Mouse (Mus musculus) hindbrain, postnatal 0 days (tissue): Measurements from ENCODE around the gene Ndufc2. TPM values are rescaled to one million over a fixed set of nuclear protein-coding genes. Genes with fewer than 3 reads are reported as not detected.

Experiments
- ATAC-seq: fragments of 200-750 bp; cut with Nextera tagmentation; 2 replicates; pipeline ENCODE4 v1.8.0; 2017; ENCODE audit warnings: mild to moderate bottlenecking, moderate TSS enrichment, moderate library complexity
- DNase-seq: peaks from one replicate; pipeline ENCODE4 v3.0.0-alpha.2; 2015; ENCODE audit warnings: low spot score
- H3K27ac ChIP-seq: fragments of 300-500 bp; sonication (generic); 2 replicates; pipeline ENCODE4 v1.5.1; 2014; ENCODE audit warnings: mild to moderate bottlenecking
- H3K27me3 ChIP-seq: fragments of 300-500 bp; sonication (generic); 2 replicates; pipeline ENCODE4 v1.6.1; 2014; ENCODE audit warnings: low read length, mixed read lengths; ENCODE audit not compliant: insufficient read depth
- H3K36me3 ChIP-seq: fragments of 300-500 bp; sonication (generic); 2 replicates; pipeline ENCODE4 v1.6.1; 2014; ENCODE audit warnings: low read length, mixed read lengths; ENCODE audit not compliant: insufficient read depth
- H3K4me1 ChIP-seq: fragments of 300-500 bp; sonication (generic); 2 replicates; pipeline ENCODE4 v1.6.1; 2014; ENCODE audit warnings: antibody characterized with exemption, low read length, mixed read lengths; ENCODE audit not compliant: insufficient read depth
- H3K4me2 ChIP-seq: fragments of 300-500 bp; sonication (generic); 2 replicates; pipeline ENCODE4 v1.6.1; 2014; ENCODE audit warnings: low read depth, mild to moderate bottlenecking, low read length, moderate library complexity, mixed read lengths
- H3K4me3 ChIP-seq: fragments of 300-500 bp; sonication (generic); 2 replicates; pipeline ENCODE4 v1.5.1; 2014; ENCODE audit warnings: low read length
- H3K9ac ChIP-seq: fragments of 300-500 bp; sonication (generic); replicated peaks from 2 replicates; pipeline ENCODE4 v1.6.1; 2014; ENCODE audit warnings: mild to moderate bottlenecking, low read length, moderate library complexity, mixed read lengths
- H3K9me3 ChIP-seq: fragments of 300-500 bp; sonication (generic); 2 replicates; pipeline ENCODE4 v1.6.1; 2016; ENCODE audit warnings: low read length, mixed read lengths
- CTCF ChIP-seq: IDR thresholded peaks from 2 replicates; pipeline ENCODE4 v1.5.1; 2016; ENCODE audit warnings: antibody characterized with exemption, control low read depth, low read depth
- WGBS: fragments of 180-500 bp; shearing (Covaris S2); extraction: QIAGEN DNeasy Blood & Tissue Kit; methylation state at CpG from one replicate; pipeline ENCODE4 v1.1.7; 2014; 5-methylcytosine and 5-hydroxymethylcytosine counted together
- polyA plus RNA-seq: library from polyadenylated mRNA; unstranded; fragments of >200 nt; fragmentation: Nextera tagmentation; extraction: Ambion mirVana; gene quantifications from 2 replicates; pipeline ENCODE4 v1.2.1, GENCODE M21; 2015
- total RNA-seq: library from RNA; depleted of rRNA; stranded (reverse); fragments of >200 nt; gene quantifications from 2 replicates; pipeline ENCODE4 v1.2.3, GENCODE M21; 2014

Gene Ndufc2
- total and polyA plus RNA-seq, 2 experiments from 2014 or later: 423 to 697 TPM

GRCm38 (mm10) chr7:97375101-97375500, 24.7 kb upstream of the Ndufc2 start:
- H3K27ac ChIP-seq: no peak overlapping the region
- no peak for TF ChIP-seq CTCF
- peaks cover 23% of the 10 kb centered on the region; the same call in 1 of the 2 replicates for H3K36me3 ChIP-seq
- WGBS: 96% methylated on average over 9 of the region's 9 CpGs
- H3K9ac ChIP-seq: no peak overlapping the region
- no peak overlapping the region for H3K4me3 ChIP-seq
- H3K9me3 ChIP-seq: no peaks in the 10 kb centered on the region
- DNase-seq (no peak), ATAC-seq (no peak)
- H3K27me3 ChIP-seq: no peaks in the 10 kb centered on the region
- H3K4me2 ChIP-seq: no peak overlapping the region
- peaks cover 8% of the 10 kb centered on the region; the same call in 1 of the 2 replicates for H3K4me1 ChIP-seq

- Histone ChIP-seq H3K4me3 (no peak overlapping the region), H3K27me3 (no peaks in the 10 kb centered on the region), H3K4me1 (peaks cover 7% of the 10 kb centered on the region; the same call in 1 of the 2 replicates), H3K9ac (no peak overlapping the region), H3K9me3 (no peaks in the 10 kb centered on the region), H3K4me2 (no peak overlapping the region), H3K36me3 (peaks cover 27% of the 10 kb centered on the region; the same call in 1 of the 2 replicates), H3K27ac (no peak overlapping the region)
- DNase-seq (no peak), ATAC-seq (no peak)
- 66% methylated on average over 2 of the region's 2 CpGs for WGBS
- no peak for TF ChIP-seq CTCF
Measured at GRCm38 (mm10) chr7:97375906-97376305, 23.9 kb upstream of the Ndufc2 start.

- no peaks in the 10 kb centered on the region for H3K9me3 ChIP-seq
- H3K4me2 ChIP-seq: no peak overlapping the region
- TF ChIP-seq CTCF: no peak
- H3K27me3 ChIP-seq: no peaks in the 10 kb centered on the region
- H3K4me3 ChIP-seq: no peak overlapping the region
- H3K36me3 ChIP-seq: peaks cover 35% of the 10 kb centered on the region; the same call in 1 of the 2 replicates
- WGBS: 94% methylated on average over 5 of the region's 5 CpGs
- ATAC-seq (no peak), DNase-seq (no peak)
- no peak overlapping the region for H3K27ac ChIP-seq
- no peaks in the 10 kb centered on the region for H3K4me1 ChIP-seq
- H3K9ac ChIP-seq: no peak overlapping the region
Measured at GRCm38 (mm10) chr7:97379304-97379703, 20.5 kb upstream of the Ndufc2 start.

- no peak overlapping the region for H3K4me3 ChIP-seq
- TF ChIP-seq CTCF: no peak
- no peaks in the 10 kb centered on the region for H3K9me3 ChIP-seq
- WGBS: 93% methylated on average over 5 of the region's 5 CpGs
- no peak overlapping the region for H3K4me2 ChIP-seq
- H3K27ac ChIP-seq: no peak overlapping the region
- no peak for DNase-seq
- H3K27me3 ChIP-seq: no peaks in the 10 kb centered on the region
- no peak for ATAC-seq
- H3K9ac ChIP-seq: no peak overlapping the region
- H3K4me1 ChIP-seq: no peaks in the 10 kb centered on the region
- H3K36me3 ChIP-seq: peaks cover 33% of the 10 kb centered on the region; the same call in 1 of the 2 replicates
Measured at GRCm38 (mm10) chr7:97380500-97381123, 19.2 kb upstream of the Ndufc2 start.

- no peaks in the 10 kb centered on the region for H3K27me3 ChIP-seq
- no peaks in the 10 kb centered on the region for H3K9me3 ChIP-seq
- DNase-seq (no peak), ATAC-seq (no peak)
- no peaks in the 10 kb centered on the region for H3K4me1 ChIP-seq
- no peak overlapping the region for H3K27ac ChIP-seq
- H3K9ac ChIP-seq: no peak overlapping the region
- no peak for TF ChIP-seq CTCF
- H3K4me3 ChIP-seq: no peak overlapping the region
- WGBS: 96% methylated on average over 8 of the region's 8 CpGs
- H3K36me3 ChIP-seq: peaks cover 33% of the 10 kb centered on the region
- H3K4me2 ChIP-seq: no peak overlapping the region
Measured at GRCm38 (mm10) chr7:97382661-97383060, 17.1 kb upstream of the Ndufc2 start.

- DNase-seq: no peak
- Histone ChIP-seq H3K9ac (no peak overlapping the region), H3K36me3 (peaks cover 27% of the 10 kb centered on the region), H3K27me3 (no peaks in the 10 kb centered on the region), H3K27ac (no peak overlapping the region), H3K4me1 (no peaks in the 10 kb centered on the region), H3K4me2 (no peak overlapping the region), H3K9me3 (no peaks in the 10 kb centered on the region), H3K4me3 (no peak overlapping the region)
- WGBS: 88% methylated on average over 10 of the region's 10 CpGs
- TF ChIP-seq CTCF: no peak
- no peak for ATAC-seq
Measured at GRCm38 (mm10) chr7:97383496-97384132, 16.2 kb upstream of the Ndufc2 start.
